Mouse (Mus musculus) mouse trophoblast stem cell (cell line): Measurements from ENCODE around the gene Mfsd14b.

Experiments
- in situ Hi-C, 2 experiments: fragments of 300-500 bp; cut with MseI, MboI; formaldehyde crosslinking; loops; 2 replicates in 1 of 2; 3 replicates in 1 of 2; pipeline ENCODE4 v1.15.1; 2025

Gene Mfsd14b

GRCm38 (mm10) chr13:65112459-65113110 is at the start of gene Mfsd14b:
TSS of gene Mfsd14b (minus strand) at chr13:65112975.
- in situ Hi-C loops = no loop called here

- in situ Hi-C loops = no loop called here
Observed at GRCm38 (mm10) chr13:65149940-65150339, 37.2 kb upstream of the Mfsd14b start, which contains the start of gene Olfr466. TSS of gene Olfr466 (plus strand) at chr13:65150240.

- in situ Hi-C loops = no loop called here
Observed at GRCm38 (mm10) chr13:65137789-65138188, 25.0 kb upstream of the Mfsd14b start, which contains the start of gene Olfr465-ps1. TSS of gene Olfr465-ps1 (plus strand) at chr13:65138089.

- in situ Hi-C loops = loop anchor here (10.0 kb wide), 1 partner anchor 92 kb away; the partner anchor contains the start of gene Spata31d1c (in 2 of the 2)
Observed at GRCm38 (mm10) chr13:65127063-65127847, 14.5 kb upstream of the Mfsd14b start.

DNA sequence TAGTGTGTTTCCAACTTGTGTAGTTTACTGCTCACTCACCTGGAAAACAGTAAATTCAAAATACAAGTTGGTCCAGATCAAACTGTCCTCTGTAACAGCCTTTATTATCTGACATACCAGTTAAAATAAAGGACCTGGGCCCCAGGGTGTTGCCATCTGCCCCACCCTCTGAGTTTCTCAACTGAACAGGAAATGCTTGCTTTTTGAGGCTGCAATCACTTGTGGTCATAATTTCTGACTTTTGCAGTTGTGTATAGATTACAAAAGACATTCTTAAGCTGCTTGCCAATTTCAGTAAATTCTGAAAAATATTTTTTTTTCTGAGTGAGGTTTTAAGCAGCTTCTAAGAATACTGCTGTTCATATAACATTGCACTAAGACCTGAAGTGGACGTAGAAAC is 9.3 kb upstream of the Mfsd14b start:
- in situ Hi-C loops = loop anchor here (10.0 kb wide), 1 partner anchor 87 kb away; the partner anchor contains the start of gene Spata31d1c (in 2 of the 2)

DNA sequence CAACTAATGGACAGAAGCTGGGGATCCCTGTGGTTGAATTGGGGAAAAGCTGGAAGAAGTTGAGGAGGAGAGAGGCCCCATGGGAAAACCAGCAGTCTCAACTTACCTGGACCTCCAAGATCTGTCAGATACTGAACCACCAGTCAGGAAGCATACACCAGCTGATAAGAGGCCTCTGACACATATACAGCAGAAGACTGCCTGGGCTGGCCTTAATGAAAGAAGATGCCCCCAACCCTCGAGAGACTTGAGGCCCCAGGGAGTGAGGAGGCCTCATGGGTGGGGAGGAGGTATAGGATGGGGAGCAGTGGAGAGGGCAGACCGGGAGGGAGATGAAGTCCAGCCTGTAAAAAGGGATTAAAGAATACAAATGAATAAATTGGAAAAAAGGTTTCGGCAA is 8.2 kb upstream of the Mfsd14b start:
- in situ Hi-C loops = loop anchor here (10.0 kb wide), 1 partner anchor 86 kb away; the partner anchor contains the start of gene Spata31d1c (in 2 of the 2)

DNA sequence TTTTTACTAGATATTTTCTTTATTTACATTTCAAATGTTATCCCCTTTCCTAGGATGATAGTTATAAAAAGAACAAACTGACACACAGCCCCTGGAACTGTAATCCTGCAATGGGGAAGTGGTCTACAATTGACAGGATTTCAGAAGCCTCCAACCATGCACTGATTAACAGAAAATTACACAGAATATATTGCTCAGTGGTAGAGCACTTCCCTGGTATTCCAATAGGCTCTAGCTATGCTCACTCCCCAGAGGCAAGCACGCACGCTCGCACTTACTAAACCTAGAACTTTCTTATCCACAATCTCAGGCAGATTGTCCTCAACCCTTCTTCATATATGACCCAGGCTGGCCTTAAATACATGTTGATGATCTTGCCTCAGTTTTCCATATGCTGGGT is 464 bp upstream of the Mfsd14b start:
- in situ Hi-C loops = no loop called here

GRCm38 (mm10) chr13:65111961-65112360 is 814 bp downstream of the Mfsd14b start:
- in situ Hi-C loops = no loop called here

- in situ Hi-C loops = no loop called here
Observed at GRCm38 (mm10) chr13:65101232-65101631, 11.5 kb downstream of the Mfsd14b start.

- in situ Hi-C loops = no loop called here
Observed at GRCm38 (mm10) chr13:65100678-65101077, 12.1 kb downstream of the Mfsd14b start.

DNA sequence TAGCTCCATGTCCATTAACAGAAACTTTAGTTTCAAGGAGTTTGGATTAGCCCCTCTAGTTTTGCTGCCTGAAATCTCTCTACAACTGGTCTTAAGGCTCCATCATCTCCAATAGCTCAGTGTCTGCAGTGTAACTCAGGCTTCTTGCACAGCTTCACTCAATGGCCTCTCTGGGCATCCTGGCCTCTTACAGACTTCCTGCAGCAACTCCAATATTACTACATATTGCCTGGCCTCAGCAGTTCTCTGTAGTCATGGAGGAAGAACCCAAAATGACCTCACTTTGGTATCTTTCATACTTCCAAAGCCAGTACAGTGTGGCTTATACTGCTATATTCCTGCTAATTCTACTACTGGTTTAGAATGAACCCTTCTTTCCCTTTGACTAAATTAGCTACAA is 15.8 kb downstream of the Mfsd14b start:
- in situ Hi-C loops = no loop called here

DNA sequence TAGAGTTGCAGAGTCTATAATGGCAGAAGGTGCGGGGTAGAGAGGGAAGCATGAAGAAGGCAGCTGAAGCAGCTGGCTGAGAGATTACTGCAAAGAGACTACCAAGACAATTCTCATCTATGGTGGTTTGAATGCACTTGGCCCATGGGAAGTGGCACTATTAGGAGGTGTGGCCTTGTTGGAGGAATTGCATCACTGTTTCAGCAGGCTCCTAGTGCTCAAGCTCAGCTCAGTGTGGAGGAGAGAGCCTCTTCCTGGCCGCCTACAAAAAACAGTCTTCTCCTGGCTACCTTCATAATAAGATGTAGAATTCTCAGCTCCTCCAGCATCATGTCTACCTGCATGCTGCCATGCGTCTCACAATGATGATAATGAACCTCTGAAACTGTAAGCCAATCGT is 16.9 kb downstream of the Mfsd14b start:
- in situ Hi-C loops = no loop called here

DNA sequence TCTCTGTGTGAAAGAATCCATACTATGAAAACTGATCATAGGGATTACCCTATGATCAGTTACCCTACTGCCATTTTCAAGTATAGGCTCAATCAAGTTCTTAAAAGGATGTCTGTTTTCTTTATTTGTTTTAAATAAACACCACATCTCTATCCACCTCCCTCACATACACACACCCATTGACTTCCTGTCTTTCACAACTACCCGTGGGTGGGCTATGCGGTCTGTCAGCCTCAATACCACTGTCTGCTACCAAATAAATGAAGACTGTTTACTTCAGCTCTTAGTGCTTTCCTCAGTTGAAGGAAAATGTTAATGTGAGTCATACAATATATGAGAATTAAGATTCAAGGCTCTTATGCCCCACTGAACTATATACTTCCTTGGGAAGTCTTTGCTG is 42.8 kb downstream of the Mfsd14b start:
- in situ Hi-C loops = no loop called here

- in situ Hi-C loops = no loop called here
Observed at GRCm38 (mm10) chr13:65052660-65053059, 60.1 kb downstream of the Mfsd14b start, which contains the start of gene Prss47. TSS of gene Prss47 (minus strand) at chr13:65052760.

- in situ Hi-C loops = loop anchor here (10.0 kb wide), 1 partner anchor 90 kb away; no protein-coding TSS in a partner anchor
Observed at GRCm38 (mm10) chr13:65035057-65035456, 77.7 kb downstream of the Mfsd14b start.

DNA sequence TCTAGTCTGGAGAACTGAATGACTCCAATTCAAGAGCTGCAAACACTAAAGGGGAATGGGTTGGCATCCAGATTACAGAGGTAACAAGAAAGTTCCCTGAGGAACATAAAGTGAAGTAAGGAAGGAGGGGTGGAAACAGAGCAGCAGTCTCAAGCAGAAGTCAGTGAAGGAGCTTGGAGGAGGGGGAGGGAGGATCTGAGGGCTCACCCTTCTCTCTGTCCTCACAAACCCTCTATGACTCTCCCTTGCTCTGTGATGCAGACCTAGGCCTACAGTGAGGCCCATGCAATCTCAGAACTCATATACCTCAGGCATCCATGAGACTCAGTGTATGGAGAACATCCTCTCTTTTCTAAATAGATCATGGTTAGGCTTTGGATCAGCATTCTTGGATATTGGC is 80.0 kb downstream of the Mfsd14b start, which contains the start of gene Spata31d1c:
TSS of gene Spata31d1c (plus strand) at position 301 of the 400 bp plus-strand sequence.
- in situ Hi-C loops = loop anchor here (10.0 kb wide), 1 partner anchor 92 kb away; no protein-coding TSS in a partner anchor
